Mouse (Mus musculus): ENCODE results near the gene Arl3. TPM values are rescaled to one million over a fixed set of nuclear protein-coding genes. Genes with fewer than 3 reads are reported as not detected.

Arl3 gene
- total RNA-seq, 2 experiments from 2014 or later = 43.3 to 67.7 TPM

- DNase-seq = no peak
These were observed 55.3 kb downstream of the Arl3 start for GRCm38 (mm10) chr19:46517529-46518351.

GRCm38 (mm10) chr19:46516667-46517528 is 56.1 kb downstream of the Arl3 start:
- no peak for DNase-seq

- DNase-seq = peak in 1 of 2 experiments; percentile 15
These were observed 57.6 kb downstream of the Arl3 start for GRCm38 (mm10) chr19:46515287-46515821.

- no peak for DNase-seq
These were observed 58.6 kb downstream of the Arl3 start for GRCm38 (mm10) chr19:46514387-46514786.

GRCm38 (mm10) chr19:46511263-46511662 is 61.7 kb downstream of the Arl3 start:
- peak in 1 of 2 experiments; percentile 42 for DNase-seq

- DNase-seq = no peak
These were observed 62.2 kb downstream of the Arl3 start for GRCm38 (mm10) chr19:46510824-46511223.

GRCm38 (mm10) chr19:46510401-46510800 is 62.6 kb downstream of the Arl3 start:
- DNase-seq = no peak

GRCm38 (mm10) chr19:46509736-46510135 is 63.3 kb downstream of the Arl3 start:
- no peak for DNase-seq

- DNase-seq = no peak
These were observed 63.8 kb downstream of the Arl3 start for GRCm38 (mm10) chr19:46509202-46509601.

- DNase-seq = peak in 1 of 2 experiments; percentile 52
These were observed 64.3 kb downstream of the Arl3 start for GRCm38 (mm10) chr19:46508738-46509137.

GRCm38 (mm10) chr19:46507806-46508205 is 65.2 kb downstream of the Arl3 start:
- DNase-seq = peak in 1 of 2 experiments; percentile 37

- DNase-seq = peak in 1 of 2 experiments; percentile 7
These were observed 65.8 kb downstream of the Arl3 start for GRCm38 (mm10) chr19:46507181-46507581.

- DNase-seq = peak in 1 of 2 experiments; percentile 5
These were observed 66.7 kb downstream of the Arl3 start for GRCm38 (mm10) chr19:46506372-46506717.

GRCm38 (mm10) chr19:46505646-46506371 is 67.2 kb downstream of the Arl3 start:
- peak in 1 of 2 experiments; percentile 6 for DNase-seq

GRCm38 (mm10) chr19:46504822-46505417 is 68.1 kb downstream of the Arl3 start:
- DNase-seq = peak in 1 of 2 experiments; percentile 12

- peak; percentile 54 to 62 for DNase-seq
These were observed 68.9 kb downstream of the Arl3 start for GRCm38 (mm10) chr19:46504085-46504552.

GRCm38 (mm10) chr19:46503351-46504084 is 69.5 kb downstream of the Arl3 start:
- peak; percentile 84 to 86 for DNase-seq

GRCm38 (mm10) chr19:46502471-46503166 is 70.4 kb downstream of the Arl3 start:
- DNase-seq = peak; percentile 91 to 93

GRCm38 (mm10) chr19:46502069-46502455 is 70.9 kb downstream of the Arl3 start:
- peak; percentile 88 to 91 for DNase-seq

All from adrenal gland, postnatal 36 days (tissue).